In genomic region chr10:119099092-119099792, GRCm38 (mm10) we compare ENCODE assay signal across 12 mouse cellular contexts.
DNase-seq lines count a peak whose midpoint lies in the region; ATAC-seq lines count a peak whose summit lies in the region.
"Had no signal": no experiment of that assay in that cellular context is flagged by ENCODE, and none has a peak within 500 bp of the region (broad histone marks: within the 10 kb centered on the region; RNA-seq: fewer than 3 reads in every experiment).

No protein-coding gene starts in this region.

- H3K36me3 ChIP-seq in heart, embryonic 12.5 days, result no peaks in the 10 kb centered on the region
- H3K36me3 ChIP-seq in lung, embryonic 15.5 days, result no peaks in the 10 kb centered on the region
- H3K36me3 ChIP-seq in embryonic facial prominence, embryonic 15.5 days, result no peaks in the 10 kb centered on the region
- H3K36me3 ChIP-seq: liver, embryonic 12.5 days had no signal

- ATAC-seq in heart, embryonic 12.5 days (ENCODE audit: insufficient number of reproducible peaks, low FRiP score), result no peak
- ATAC-seq in lung, embryonic 15.5 days (ENCODE audit: borderline replicate concordance, extremely low read depth, low FRiP score, low TSS enrichment), result peak; percentile 39; the same call in 1 of the 2 replicates
- ATAC-seq in embryonic facial prominence, embryonic 15.5 days (ENCODE audit: insufficient number of reproducible peaks, low FRiP score, low TSS enrichment, low read depth), result peak; percentile 30; the same call in 1 of the 2 replicates
- ATAC-seq: liver, embryonic 12.5 days had no signal

- intact Hi-C loops in heart, postnatal 36 days (cut with DNase I), result no loop called here

- 32% methylated on average over 10 of the region's 10 CpGs for WGBS in heart, embryonic 12.5 days
- WGBS in lung, embryonic 15.5 days, result 28% methylated on average over 10 of the region's 10 CpGs
- whole genome bisulfite sequencing in embryonic facial prominence, embryonic 15.5 days, result 18% methylated on average over 10 of the region's 10 CpGs

- DNase-seq in heart, postnatal 36 days, result no peak
- DNase-seq in lung, postnatal 10 days, result no peak
- peak; percentile 38 for DNase-seq in mesoderm, embryonic 11.5 days (ENCODE audit: low read depth, low spot score)
- DNase-seq in urinary bladder, postnatal 4 days (ENCODE audit: low spot score in 2 of 2), result no peak
- DNase-seq in ovary, adult 18-20 months (ENCODE audit: low spot score), result no peak
- DNase-seq: cerebellum, adult 11 months; kidney, adult 2 months had no signal

- H3K4me2 ChIP-seq in heart, embryonic 12.5 days, result peak overlapping the region; percentile 2; the same call in 1 of the 2 replicates
- H3K4me2 ChIP-seq in lung, embryonic 15.5 days, result no peak overlapping the region
- H3K4me2 ChIP-seq in embryonic facial prominence, embryonic 15.5 days (replicated peaks), result no peak overlapping the region
- H3K4me2 ChIP-seq: liver, embryonic 12.5 days had no signal

- 0 out of 2 replicates have a peak, but pooled peaks cover 5% of the 10 kb centered on the region for H3K9me3 ChIP-seq in heart, embryonic 12.5 days (replicated peaks)
- H3K9me3 ChIP-seq in lung, embryonic 15.5 days, result no peaks in the 10 kb centered on the region
- H3K9me3 ChIP-seq in embryonic facial prominence, embryonic 15.5 days (replicated peaks), result peaks cover 4% of the 10 kb centered on the region; the same call in 1 of the 2 replicates
- H3K9me3 ChIP-seq: liver, embryonic 12.5 days had no signal

- no peak overlapping the region for H3K27ac ChIP-seq in heart, embryonic 12.5 days (ENCODE audit: poor library complexity, severe bottlenecking)
- no peak overlapping the region for H3K27ac ChIP-seq in lung, embryonic 15.5 days
- H3K27ac ChIP-seq in embryonic facial prominence, embryonic 15.5 days (replicated peaks), result no peak overlapping the region
- H3K27ac ChIP-seq: left cerebral cortex, adult 2 months; liver, embryonic 12.5 days had no signal

- H3K27me3 ChIP-seq in heart, embryonic 12.5 days (replicated peaks), result no peaks in the 10 kb centered on the region
- no peaks in the 10 kb centered on the region for H3K27me3 ChIP-seq in lung, embryonic 15.5 days
- no peaks in the 10 kb centered on the region for H3K27me3 ChIP-seq in embryonic facial prominence, embryonic 15.5 days
- H3K27me3 ChIP-seq: liver, embryonic 12.5 days had no signal

- peaks cover 5% of the 10 kb centered on the region for H3K4me1 ChIP-seq in heart, embryonic 12.5 days (replicated peaks)
- peaks cover 5% of the 10 kb centered on the region for H3K4me1 ChIP-seq in lung, embryonic 15.5 days
- H3K4me1 ChIP-seq in embryonic facial prominence, embryonic 15.5 days, result no peaks in the 10 kb centered on the region

- H3K9ac ChIP-seq in heart, embryonic 12.5 days, result no peak overlapping the region
- no peak overlapping the region for H3K9ac ChIP-seq in lung, embryonic 15.5 days
- no peak overlapping the region for H3K9ac ChIP-seq in embryonic facial prominence, embryonic 15.5 days
- H3K9ac ChIP-seq: liver, embryonic 12.5 days had no signal

- no peak overlapping the region for H3K4me3 ChIP-seq in heart, embryonic 12.5 days
- no peak overlapping the region for H3K4me3 ChIP-seq in lung, embryonic 15.5 days
- H3K4me3 ChIP-seq in embryonic facial prominence, embryonic 15.5 days (replicated peaks), result no peak overlapping the region
- H3K4me3 ChIP-seq: left cerebral cortex, adult 2 months; liver, embryonic 12.5 days had no signal
